Mouse (Mus musculus) cerebellum, adult 2 months (tissue): ENCODE measurements around the gene Myof. TPM values are rescaled to one million over a fixed set of nuclear protein-coding genes. Genes with fewer than 3 reads are reported as not detected.

ENCODE experiments used
- DNase-seq, 2 experiments: peaks; one replicate each; pipeline ENCODE4 v3.0.0; 2021
- H3K27ac ChIP-seq: fragments of 200-500 bp; 2 replicates; pipeline ENCODE4 v1.5.1; 2012; ENCODE audit warnings: low read length, control low read depth, inconsistent platforms; ENCODE audit not compliant: insufficient read depth
- H3K27me3 ChIP-seq: fragments of 200-500 bp; 2 replicates; pipeline ENCODE4 v1.6.1; 2012; ENCODE audit warnings: inconsistent platforms, mild to moderate bottlenecking, low read length, moderate library complexity; ENCODE audit not compliant: control insufficient read depth, insufficient read depth
- H3K4me1 ChIP-seq: fragments of 200-500 bp; 2 replicates; pipeline ENCODE4 v1.6.1; 2011; ENCODE audit warnings: low read length; ENCODE audit not compliant: control insufficient read depth, insufficient read depth
- H3K4me3 ChIP-seq: fragments of 200-500 bp; replicated peaks from 2 replicates; pipeline ENCODE3; 2011; ENCODE audit warnings: mild to moderate bottlenecking, low read depth, low read length, control low read depth; ENCODE audit not compliant: insufficient read depth
- CTCF ChIP-seq: fragments of 200-500 bp; IDR thresholded peaks from 2 replicates; pipeline ENCODE4 v1.5.1; 2011; ENCODE audit warnings: low read depth, mild to moderate bottlenecking, control low read depth, low read length, moderate library complexity, borderline replicate concordance; ENCODE audit not compliant: insufficient read depth
- POLR2A ChIP-seq: fragments of 200-500 bp; IDR thresholded peaks from 2 replicates; pipeline ENCODE4 v1.6.1; 2011; ENCODE audit warnings: low read length, control low read depth, borderline replicate concordance; ENCODE audit not compliant: insufficient read depth
- WGBS: fragments of 180-500 bp; shearing (Covaris S2); methylation state at CpG from one replicate; pipeline ENCODE4 v1.1.7; 2018; 5-methylcytosine and 5-hydroxymethylcytosine counted together
- polyA plus RNA-seq: library from polyadenylated mRNA; depleted of rRNA; stranded (reverse); fragments of >200 nt; gene quantifications from 2 replicates; pipeline ENCODE4 v1.2.3, GENCODE M21; 2012

Gene Myof
- polyA plus RNA-seq, 1 experiment, result 2.1 TPM

DNA sequence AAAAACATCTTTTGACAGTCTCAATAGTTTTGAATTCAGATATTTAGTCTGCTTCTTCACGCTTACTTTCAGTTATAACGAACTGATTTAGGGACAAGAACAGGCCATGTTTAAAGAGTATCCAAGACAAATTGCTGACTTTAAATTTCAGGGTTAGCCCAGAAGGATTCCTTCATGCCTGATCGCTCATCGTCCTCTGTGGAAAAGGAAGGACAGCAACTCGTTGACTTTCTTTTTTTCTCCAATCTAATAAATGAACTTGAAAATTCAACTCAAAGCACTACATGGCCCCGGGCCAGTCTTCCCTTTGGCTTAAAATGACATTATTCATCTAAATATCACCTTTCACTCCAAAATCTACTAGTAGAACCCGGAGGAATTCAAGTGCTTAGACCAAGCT lies 115.5 kb downstream of the Myof start:
- no peak overlapping the region for H3K4me3 ChIP-seq
- 75% methylated on average over 7 of the region's 7 CpGs for WGBS
- no peak overlapping the region for H3K27ac ChIP-seq
- DNase-seq, result no peak
- no peaks in the 10 kb centered on the region for H3K4me1 ChIP-seq
- TF ChIP-seq CTCF (no peak), POLR2A (no peak)
- H3K27me3 ChIP-seq, result no peaks in the 10 kb centered on the region; the same call in 1 of the 2 replicates

DNA sequence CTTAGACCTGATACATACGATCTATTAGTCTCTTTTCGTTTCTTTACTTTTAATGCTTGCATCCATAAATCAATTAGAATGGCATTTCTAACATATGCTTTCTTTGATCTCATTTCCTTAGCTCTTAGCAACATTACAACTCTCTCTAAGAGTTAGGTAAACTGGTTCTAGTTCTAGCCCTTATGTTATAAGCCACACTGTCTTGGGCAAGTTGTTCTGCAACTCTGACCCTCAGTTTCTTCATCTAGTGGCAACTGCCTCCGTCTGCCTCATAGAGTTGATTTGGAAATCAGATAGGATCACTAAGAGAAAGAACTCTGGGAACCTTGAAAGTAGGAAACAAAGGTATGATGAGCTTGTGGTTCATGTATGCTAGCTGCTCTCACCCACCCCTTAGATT lies 118.1 kb downstream of the Myof start:
- Histone ChIP-seq H3K27me3 (no peaks in the 10 kb centered on the region; the same call in 1 of the 2 replicates), H3K27ac (no peak overlapping the region), H3K4me3 (no peak overlapping the region), H3K4me1 (no peaks in the 10 kb centered on the region)
- WGBS, result 88% methylated on average over 3 of the region's 3 CpGs
- no peak for DNase-seq
- TF ChIP-seq POLR2A, result no peak
- TF ChIP-seq CTCF, result no peak

DNA sequence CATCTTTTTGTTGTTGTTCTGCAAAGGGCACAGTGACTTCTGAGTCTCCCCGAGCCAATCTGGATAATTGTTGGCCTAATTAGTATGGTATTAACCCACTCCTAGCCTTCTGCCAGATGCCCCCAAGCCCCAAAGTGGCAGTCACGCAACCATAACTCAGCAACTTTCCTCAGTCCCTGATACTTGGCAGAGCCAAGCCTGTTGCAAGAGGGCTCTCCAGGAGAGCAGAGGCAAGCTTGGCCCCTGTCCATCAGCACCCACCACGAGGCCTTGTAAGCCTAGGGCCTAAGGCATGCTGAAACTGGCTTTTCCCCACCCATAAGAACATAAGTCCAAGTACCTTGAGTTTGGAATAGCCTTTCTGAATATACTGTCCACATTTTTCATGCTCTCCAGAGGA lies 119.1 kb downstream of the Myof start:
- Histone ChIP-seq H3K27me3 (no peaks in the 10 kb centered on the region; the same call in 1 of the 2 replicates), H3K27ac (no peak overlapping the region), H3K4me3 (no peak overlapping the region), H3K4me1 (no peaks in the 10 kb centered on the region)
- DNase-seq, result no peak
- 12% methylated on average over 3 of the region's 3 CpGs for WGBS
- TF ChIP-seq POLR2A, result no peak
- TF ChIP-seq CTCF, result no peak

DNA sequence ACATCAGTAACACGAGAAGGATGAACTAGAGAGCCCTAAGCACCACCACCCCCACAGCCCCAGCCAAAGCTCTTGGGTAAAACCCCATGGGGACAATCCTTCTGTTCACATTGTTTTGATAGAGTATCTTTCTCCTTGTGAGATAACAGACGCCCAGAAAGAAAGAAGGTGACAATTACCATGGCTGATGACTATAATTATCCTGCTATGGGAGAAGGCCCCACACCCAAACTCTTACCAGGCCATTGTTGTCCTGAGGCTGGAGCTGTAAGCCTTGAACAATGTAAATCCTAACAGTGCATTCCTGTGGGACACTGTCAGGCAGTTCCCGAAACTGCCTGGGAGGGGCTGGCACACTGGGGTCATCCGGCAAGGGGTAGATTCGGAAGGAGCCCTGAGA lies 122.3 kb downstream of the Myof start:
- Histone ChIP-seq H3K4me1 (no peaks in the 10 kb centered on the region), H3K27ac (no peak overlapping the region), H3K27me3 (no peaks in the 10 kb centered on the region), H3K4me3 (no peak overlapping the region)
- no peak for TF ChIP-seq CTCF
- TF ChIP-seq POLR2A, result no peak
- 77% methylated on average over 5 of the region's 5 CpGs for WGBS
- DNase-seq, result no peak

DNA sequence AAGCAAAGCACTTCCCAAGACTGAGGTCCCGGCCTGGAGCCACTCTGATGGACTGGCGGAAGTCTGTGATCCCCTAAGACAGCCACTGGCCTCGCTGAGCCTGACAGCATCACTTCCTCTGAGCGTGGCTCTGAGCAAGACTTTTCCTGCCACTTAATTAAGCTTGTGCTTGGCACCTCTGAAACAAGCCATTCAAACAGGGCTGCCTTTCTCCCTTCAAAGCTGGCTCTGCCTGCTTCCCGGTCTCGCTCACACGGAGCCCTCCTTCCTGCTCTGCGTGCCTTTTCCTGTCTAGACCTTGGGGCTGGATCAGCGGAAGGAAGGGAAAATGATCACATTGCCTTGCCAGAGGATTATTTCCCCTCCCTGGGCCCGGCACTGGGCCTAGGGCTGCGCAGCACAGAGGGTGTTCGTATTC lies 124.9 kb downstream of the Myof start:
- no peak for DNase-seq
- H3K4me1 ChIP-seq, result no peaks in the 10 kb centered on the region
- whole genome bisulfite sequencing, result 50% methylated on average over 12 of the region's 12 CpGs
- H3K4me3 ChIP-seq, result no peak overlapping the region
- H3K27me3 ChIP-seq, result no peaks in the 10 kb centered on the region
- H3K27ac ChIP-seq, result no peak overlapping the region
- no peak for TF ChIP-seq CTCF
- no peak for TF ChIP-seq POLR2A

DNA sequence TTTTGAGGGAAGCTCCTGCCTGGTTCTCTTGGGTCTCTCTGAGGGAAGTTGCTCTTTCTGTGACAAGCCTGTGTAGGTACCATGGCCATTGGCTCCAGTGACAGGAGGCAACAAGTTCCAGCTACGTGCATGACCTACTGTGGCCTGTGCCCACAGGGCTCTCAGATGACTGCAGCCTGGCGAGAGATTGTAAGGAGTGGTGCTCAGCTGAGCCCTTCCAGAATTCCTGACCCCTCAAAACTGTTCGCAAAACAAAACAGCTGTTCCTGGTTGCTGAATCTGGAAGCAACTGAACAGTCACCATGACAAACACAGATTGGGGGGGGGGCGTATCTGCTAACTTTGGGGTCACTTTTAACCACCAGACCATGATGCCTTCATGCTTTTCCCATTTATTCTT lies 129.1 kb downstream of the Myof start:
- 81% methylated on average over 4 of the region's 4 CpGs for WGBS
- DNase-seq, result no peak
- no peaks in the 10 kb centered on the region for H3K27me3 ChIP-seq
- TF ChIP-seq CTCF (no peak), POLR2A (no peak)
- no peaks in the 10 kb centered on the region for H3K4me1 ChIP-seq
- H3K4me3 ChIP-seq, result no peak overlapping the region
- no peak overlapping the region for H3K27ac ChIP-seq

DNA sequence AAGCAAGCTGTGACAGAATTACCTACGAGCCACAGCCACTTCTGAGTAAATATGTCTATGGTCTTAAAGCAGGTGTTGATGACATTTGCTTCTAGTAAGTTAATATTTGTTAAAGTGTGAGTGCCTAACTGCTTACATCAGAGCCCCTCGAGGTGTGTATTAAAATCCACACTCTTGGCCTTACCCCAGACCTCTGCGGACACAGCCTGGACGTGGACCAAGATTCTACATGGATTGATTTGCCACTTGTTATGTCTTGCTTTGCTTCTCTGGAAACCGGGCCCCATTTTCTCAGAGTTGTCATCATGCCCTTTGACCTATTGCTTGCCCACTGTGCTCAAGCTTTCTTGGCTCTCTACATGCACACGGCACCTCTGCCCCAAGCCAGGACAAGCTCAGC lies 130.9 kb downstream of the Myof start:
- 40% methylated on average over 6 of the region's 6 CpGs for WGBS
- DNase-seq, result no peak
- no peak for TF ChIP-seq CTCF
- Histone ChIP-seq H3K4me3 (no peak overlapping the region), H3K4me1 (no peaks in the 10 kb centered on the region), H3K27ac (no peak overlapping the region), H3K27me3 (no peaks in the 10 kb centered on the region)

DNA sequence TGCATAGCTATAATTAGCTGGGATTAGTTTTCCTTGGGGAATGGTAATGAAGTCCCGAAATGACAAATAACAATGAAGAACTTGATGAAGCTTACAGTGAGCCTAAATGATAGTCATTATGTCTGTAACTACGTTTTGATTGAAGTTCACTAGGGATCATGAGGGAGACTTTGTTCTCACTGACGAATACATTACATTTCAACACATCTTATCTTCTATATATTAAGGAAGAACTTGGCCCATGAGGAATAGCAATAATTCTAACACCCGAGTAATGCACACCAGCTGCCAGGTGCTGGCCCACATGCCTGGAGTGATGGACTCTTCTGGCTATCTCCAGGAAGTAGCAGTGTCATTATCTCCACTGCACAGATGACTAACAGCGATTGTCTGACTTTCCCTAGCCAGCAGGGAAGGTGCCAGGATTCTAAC lies 133.5 kb downstream of the Myof start:
- Histone ChIP-seq H3K4me1 (no peaks in the 10 kb centered on the region), H3K27me3 (no peaks in the 10 kb centered on the region), H3K27ac (no peak overlapping the region), H3K4me3 (no peak overlapping the region)
- DNase-seq, result no peak
- WGBS, result 41% methylated on average over 5 of the region's 5 CpGs
- TF ChIP-seq POLR2A (no peak), CTCF (no peak)
